Mouse (Mus musculus) hindbrain, embryonic 12.5 days (tissue): ENCODE data around the gene Slbp. TPM values are rescaled to one million over a fixed set of nuclear protein-coding genes. Genes with fewer than 3 reads are reported as not detected.

Experiments used
- ATAC-seq: fragments of 200-750 bp; cut with Nextera tagmentation; 2 replicates; pipeline ENCODE4 v1.8.0; 2017; ENCODE audit warnings: moderate TSS enrichment; ENCODE audit not compliant: low FRiP score
- H3K27ac ChIP-seq: fragments of 300-500 bp; sonication (generic); 2 replicates; pipeline ENCODE4 v1.5.1; 2016; ENCODE audit warnings: mild to moderate bottlenecking
- H3K27me3 ChIP-seq: fragments of 300-500 bp; sonication (generic); 2 replicates; pipeline ENCODE4 v1.6.1; 2016; ENCODE audit warnings: mild to moderate bottlenecking
- H3K36me3 ChIP-seq: fragments of 300-500 bp; sonication (generic); 2 replicates; pipeline ENCODE4 v1.6.1; 2016; ENCODE audit warnings: mild to moderate bottlenecking
- H3K4me1 ChIP-seq: fragments of 300-500 bp; sonication (generic); 2 replicates; pipeline ENCODE4 v1.6.1; 2016
- H3K4me2 ChIP-seq: fragments of 300-500 bp; sonication (generic); replicated peaks from 2 replicates; pipeline ENCODE4 v1.6.1; 2016; ENCODE audit warnings: mild to moderate bottlenecking
- H3K4me3 ChIP-seq: fragments of 300-500 bp; sonication (generic); 2 replicates; pipeline ENCODE4 v1.5.1; 2016; ENCODE audit warnings: mild to moderate bottlenecking
- H3K9ac ChIP-seq: fragments of 300-500 bp; sonication (generic); 2 replicates; pipeline ENCODE4 v1.6.1; 2016; ENCODE audit warnings: mild to moderate bottlenecking, moderate library complexity
- H3K9me3 ChIP-seq: fragments of 300-500 bp; sonication (generic); replicated peaks from 2 replicates; pipeline ENCODE4 v1.6.1; 2016; ENCODE audit warnings: mild to moderate bottlenecking
- WGBS: fragments of 180-500 bp; shearing (Covaris S2); methylation state at CpG from one replicate; pipeline ENCODE4 v1.1.7; 2016; 5-methylcytosine and 5-hydroxymethylcytosine counted together
- polyA plus RNA-seq: library from polyadenylated mRNA; unstranded; fragments of >200 nt; fragmentation: Nextera tagmentation; extraction: Ambion mirVana; gene quantifications from 2 replicates; pipeline ENCODE4 v1.2.1, GENCODE M21; 2016

Slbp gene
- polyA plus RNA-seq, 1 experiment from 2014 or later: 186 TPM

- H3K4me1 ChIP-seq: no peaks in the 10 kb centered on the region
- H3K4me3 ChIP-seq: no peak overlapping the region
- no peak overlapping the region for H3K27ac ChIP-seq
- WGBS: 87% methylated on average over 6 of the region's 6 CpGs
- H3K27me3 ChIP-seq: no peaks in the 10 kb centered on the region
- H3K36me3 ChIP-seq: peaks cover 17% of the 10 kb centered on the region
- no peak overlapping the region for H3K9ac ChIP-seq
- no peaks in the 10 kb centered on the region for H3K9me3 ChIP-seq
- no peak overlapping the region for H3K4me2 ChIP-seq
- ATAC-seq: no peak
Observed at GRCm38 (mm10) chr5:33614391-33614790, 38.0 kb downstream of the Slbp start.

- Histone ChIP-seq H3K4me3 (no peak overlapping the region), H3K9me3 (no peaks in the 10 kb centered on the region), H3K9ac (no peak overlapping the region), H3K4me2 (no peak overlapping the region), H3K36me3 (peaks cover 31% of the 10 kb centered on the region), H3K4me1 (no peaks in the 10 kb centered on the region), H3K27me3 (no peaks in the 10 kb centered on the region), H3K27ac (no peak overlapping the region)
- ATAC-seq: no peak
- 96% methylated on average over 1 of the region's 1 CpGs for WGBS
Observed at GRCm38 (mm10) chr5:33611795-33612194, 40.6 kb downstream of the Slbp start.

GRCm38 (mm10) chr5:33609226-33609625 lies 43.1 kb downstream of the Slbp start:
- ATAC-seq: no peak
- H3K27me3 ChIP-seq: no peaks in the 10 kb centered on the region
- no peak overlapping the region for H3K4me2 ChIP-seq
- H3K9ac ChIP-seq: no peak overlapping the region
- H3K9me3 ChIP-seq: no peaks in the 10 kb centered on the region
- WGBS: 86% methylated on average over 1 of the region's 1 CpGs
- no peaks in the 10 kb centered on the region for H3K4me1 ChIP-seq
- no peak overlapping the region for H3K4me3 ChIP-seq
- no peak overlapping the region for H3K27ac ChIP-seq
- H3K36me3 ChIP-seq: peaks cover 37% of the 10 kb centered on the region

GRCm38 (mm10) chr5:33607434-33607833 lies 44.9 kb downstream of the Slbp start:
- H3K4me1 ChIP-seq: no peaks in the 10 kb centered on the region
- ATAC-seq: no peak
- no peak overlapping the region for H3K27ac ChIP-seq
- H3K27me3 ChIP-seq: no peaks in the 10 kb centered on the region
- no peak overlapping the region for H3K9ac ChIP-seq
- WGBS: 97% methylated on average over 15 of the region's 15 CpGs
- no peak overlapping the region for H3K4me3 ChIP-seq
- H3K9me3 ChIP-seq: no peaks in the 10 kb centered on the region
- H3K4me2 ChIP-seq: no peak overlapping the region
- peaks cover 34% of the 10 kb centered on the region for H3K36me3 ChIP-seq

GRCm38 (mm10) chr5:33606631-33607030 lies 45.7 kb downstream of the Slbp start:
- no peak for ATAC-seq
- Histone ChIP-seq H3K27me3 (no peaks in the 10 kb centered on the region), H3K9ac (no peak overlapping the region), H3K4me1 (no peaks in the 10 kb centered on the region), H3K4me2 (no peak overlapping the region), H3K9me3 (no peaks in the 10 kb centered on the region), H3K36me3 (peaks cover 27% of the 10 kb centered on the region), H3K4me3 (no peak overlapping the region), H3K27ac (no peak overlapping the region)
- WGBS: 85% methylated on average over 7 of the region's 7 CpGs

GRCm38 (mm10) chr5:33605314-33605713 lies 47.1 kb downstream of the Slbp start:
- Histone ChIP-seq H3K9me3 (no peaks in the 10 kb centered on the region), H3K4me2 (no peak overlapping the region), H3K27me3 (no peaks in the 10 kb centered on the region), H3K9ac (no peak overlapping the region), H3K4me3 (no peak overlapping the region), H3K4me1 (no peaks in the 10 kb centered on the region), H3K36me3 (peaks cover 29% of the 10 kb centered on the region), H3K27ac (no peak overlapping the region)
- no peak for ATAC-seq
- 86% methylated on average over 5 of the region's 5 CpGs for WGBS

- no peaks in the 10 kb centered on the region for H3K9me3 ChIP-seq
- no peaks in the 10 kb centered on the region for H3K27me3 ChIP-seq
- no peak overlapping the region for H3K4me2 ChIP-seq
- WGBS: 36% methylated on average over 2 of the region's 2 CpGs
- ATAC-seq: no peak
- H3K4me3 ChIP-seq: no peak overlapping the region
- no peak overlapping the region for H3K27ac ChIP-seq
- H3K9ac ChIP-seq: no peak overlapping the region
- H3K36me3 ChIP-seq: peaks cover 10% of the 10 kb centered on the region; the same call in 1 of the 2 replicates
- no peaks in the 10 kb centered on the region for H3K4me1 ChIP-seq
Observed at GRCm38 (mm10) chr5:33593620-33594019, 58.8 kb downstream of the Slbp start.

- no peak overlapping the region for H3K27ac ChIP-seq
- no peaks in the 10 kb centered on the region for H3K36me3 ChIP-seq
- 71% methylated on average over 5 of the region's 5 CpGs for WGBS
- H3K9me3 ChIP-seq: no peaks in the 10 kb centered on the region
- ATAC-seq: peak; percentile 58; the same call in 1 of the 2 replicates
- 0 out of 2 replicates have a peak, but pooled peaks cover 8% of the 10 kb centered on the region for H3K27me3 ChIP-seq
- no peak overlapping the region for H3K4me2 ChIP-seq
- no peak overlapping the region for H3K4me3 ChIP-seq
- H3K4me1 ChIP-seq: peaks cover 2% of the 10 kb centered on the region; the same call in 1 of the 2 replicates
- H3K9ac ChIP-seq: no peak overlapping the region
Observed at GRCm38 (mm10) chr5:33589221-33589888, 63.0 kb downstream of the Slbp start.

GRCm38 (mm10) chr5:33588066-33588465 lies 64.3 kb downstream of the Slbp start:
- peaks cover 8% of the 10 kb centered on the region; the same call in 1 of the 2 replicates for H3K27me3 ChIP-seq
- H3K36me3 ChIP-seq: no peaks in the 10 kb centered on the region
- no peak overlapping the region for H3K27ac ChIP-seq
- H3K9me3 ChIP-seq: no peaks in the 10 kb centered on the region
- H3K4me3 ChIP-seq: no peak overlapping the region
- no peak overlapping the region for H3K4me2 ChIP-seq
- peaks cover 4% of the 10 kb centered on the region; the same call in 1 of the 2 replicates for H3K4me1 ChIP-seq
- no peak overlapping the region for H3K9ac ChIP-seq
- WGBS: 78% methylated on average over 3 of the region's 3 CpGs
- ATAC-seq: 0 out of 2 replicates have a peak, but pooled peaks have one; percentile 36

- ATAC-seq: 0 out of 2 replicates have a peak, but pooled peaks have one; percentile 24
- no peak overlapping the region for H3K27ac ChIP-seq
- H3K4me2 ChIP-seq: no peak overlapping the region
- H3K9ac ChIP-seq: no peak overlapping the region
- H3K4me3 ChIP-seq: no peak overlapping the region
- H3K4me1 ChIP-seq: peaks cover 4% of the 10 kb centered on the region; the same call in 1 of the 2 replicates
- no peaks in the 10 kb centered on the region for H3K9me3 ChIP-seq
- no peaks in the 10 kb centered on the region for H3K36me3 ChIP-seq
- H3K27me3 ChIP-seq: peaks cover 8% of the 10 kb centered on the region; the same call in 1 of the 2 replicates
- 66% methylated on average over 18 of the region's 18 CpGs for WGBS
Observed at GRCm38 (mm10) chr5:33587498-33588058, 64.8 kb downstream of the Slbp start.
